In the genomic region with DNA sequence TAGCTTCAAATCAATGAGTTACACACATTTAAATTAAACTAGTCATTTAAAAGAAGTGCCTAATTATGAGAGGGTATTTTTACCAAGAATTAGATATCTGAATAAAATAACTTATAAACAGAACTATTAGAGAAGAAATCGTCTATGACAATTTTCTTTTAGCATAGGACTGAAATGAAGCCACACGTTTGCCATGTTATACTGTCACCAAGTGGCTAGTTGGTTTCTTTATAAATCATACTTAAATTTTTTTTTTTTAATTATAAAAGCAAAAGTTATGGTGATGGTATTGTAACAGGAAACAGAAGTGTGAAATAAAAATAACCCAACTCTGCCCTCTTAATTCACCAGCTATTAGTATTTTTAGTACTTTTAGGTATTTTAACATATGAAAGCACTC, we compare ENCODE assay signal across 23 mouse cellular contexts. TPM values are rescaled to one million over a fixed set of nuclear protein-coding genes. Genes with fewer than 3 reads are reported as not detected.
DNase-seq lines count a peak whose midpoint lies in the region; ATAC-seq and TF ChIP-seq lines count a peak whose summit lies in the region.
"Had no signal": no experiment of that assay in that cellular context is flagged by ENCODE, and none has a peak within 500 bp of the region (broad histone marks: within the 10 kb centered on the region; RNA-seq: fewer than 3 reads in every experiment).

No protein-coding gene starts in this region.

- no peak for TF ChIP-seq EP300 in heart, adult 2 months (IDR thresholded peaks at IDR 0.05; ENCODE audit: insufficient read depth, low read depth, low read length)

- H3K79me2 ChIP-seq in heart, adult 2 months (replicated peaks; ENCODE audit: control insufficient read depth, insufficient read depth, low read length): no peaks in the 10 kb centered on the region

- intact Hi-C loops in heart, adult 2 months (cut with DNase I): loop anchor here (5.0 kb wide), 1 partner anchor 259 kb away; no protein-coding TSS in a partner anchor

- H3K36me3 ChIP-seq in heart, adult 2 months (ENCODE audit: control insufficient read depth, insufficient read depth, low read length): no peaks in the 10 kb centered on the region
- no peaks in the 10 kb centered on the region for H3K36me3 ChIP-seq in hindbrain, embryonic 16.5 days (ENCODE audit: control insufficient read depth, insufficient read depth, low read length)
- H3K36me3 ChIP-seq: embryonic facial prominence, embryonic 13.5 days; forebrain, embryonic 12.5 days; heart, embryonic 10.5 days; hindbrain, embryonic 12.5 days had no signal

- H3K27me3 ChIP-seq in heart, adult 2 months (ENCODE audit: control insufficient read depth, insufficient read depth, low read length): no peaks in the 10 kb centered on the region
- no peaks in the 10 kb centered on the region for H3K27me3 ChIP-seq in hindbrain, embryonic 16.5 days (replicated peaks; ENCODE audit: control insufficient read depth, insufficient read depth, low read length)
- H3K27me3 ChIP-seq: embryonic facial prominence, embryonic 13.5 days; forebrain, embryonic 12.5 days; hindbrain, embryonic 12.5 days had no signal

- 78% methylated on average over 2 of the region's 2 CpGs for WGBS in heart, adult 2 months
- WGBS in hindbrain, embryonic 16.5 days: 91% methylated on average over 2 of the region's 2 CpGs

- no peak overlapping the region for H3K27ac ChIP-seq in heart, adult 2 months
- H3K27ac ChIP-seq in hindbrain, embryonic 16.5 days (ENCODE audit: low read depth, low read length): no peak overlapping the region
- H3K27ac ChIP-seq: embryonic facial prominence, embryonic 13.5 days; forebrain, embryonic 12.5 days; heart, embryonic 10.5 days; hindbrain, embryonic 12.5 days; hindbrain, postnatal 0 days had no signal

- no peaks in the 10 kb centered on the region for H3K4me1 ChIP-seq in heart, adult 2 months (ENCODE audit: control insufficient read depth, insufficient read depth, low read length)
- no peaks in the 10 kb centered on the region for H3K4me1 ChIP-seq in hindbrain, embryonic 16.5 days (ENCODE audit: control insufficient read depth, insufficient read depth, low read depth, low read length)
- H3K4me1 ChIP-seq: embryonic facial prominence, embryonic 13.5 days; forebrain, embryonic 12.5 days; heart, embryonic 10.5 days; hindbrain, embryonic 12.5 days had no signal

- no peak for TF ChIP-seq POLR2A in heart, adult 2 months (IDR thresholded peaks at IDR 0.05; ENCODE audit: insufficient read depth, low read depth, low read length)

- no peak overlapping the region for H3K4me3 ChIP-seq in heart, adult 2 months
- no peak overlapping the region for H3K4me3 ChIP-seq in hindbrain, embryonic 16.5 days (ENCODE audit: low read length)
- H3K4me3 ChIP-seq: embryonic facial prominence, embryonic 13.5 days; forebrain, embryonic 12.5 days; heart, embryonic 10.5 days; hindbrain, embryonic 12.5 days had no signal

- DNase-seq in heart, adult 2 months: no peak
- no peak for DNase-seq in heart, adult 18-20 months
- DNase-seq in lung, postnatal 36 days: peak; percentile 13
- no peak for DNase-seq in lung, postnatal 14 days
- DNase-seq in 416B (ENCODE audit: low read depth): peak; percentile 25
- no peak for DNase-seq in spleen, postnatal 10 days (ENCODE audit: low spot score in 2 of 2)
- DNase-seq: adrenal gland, postnatal 14 days; cerebellum, adult 18-20 months; cerebellum, adult 9-11 months; cerebellum, postnatal 36 days; gastrocnemius, postnatal 25 days; heart, postnatal 10 days; heart, postnatal 4 days had no signal

- no peak overlapping the region for H3K4me2 ChIP-seq in hindbrain, embryonic 16.5 days (ENCODE audit: low read length)
- H3K4me2 ChIP-seq: embryonic facial prominence, embryonic 13.5 days; forebrain, embryonic 12.5 days; hindbrain, embryonic 12.5 days had no signal

- peak; percentile 46 for TF ChIP-seq CTCF in heart, adult 2 months (IDR thresholded peaks at IDR 0.05)

- H3K9me3 ChIP-seq in hindbrain, embryonic 16.5 days (ENCODE audit: control insufficient read depth, low read length): no peaks in the 10 kb centered on the region
- H3K9me3 ChIP-seq: embryonic facial prominence, embryonic 13.5 days; forebrain, embryonic 12.5 days; heart, embryonic 10.5 days; hindbrain, embryonic 12.5 days had no signal

- H3K9ac ChIP-seq in heart, adult 2 months (ENCODE audit: low read depth, low read length): no peak overlapping the region
- H3K9ac ChIP-seq in hindbrain, embryonic 16.5 days (ENCODE audit: low read depth, low read length): no peak overlapping the region
- H3K9ac ChIP-seq: embryonic facial prominence, embryonic 13.5 days; forebrain, embryonic 12.5 days; hindbrain, embryonic 12.5 days had no signal

- ATAC-seq in hindbrain, embryonic 16.5 days: no peak
- ATAC-seq: forebrain, embryonic 16.5 days; hindbrain, postnatal 0 days had no signal

RNA-seq across cellular contexts. Expression of a gene that starts 55.4 kb away (rescaled TPM):
- not detected for total RNA-seq in heart, adult 2 months (2021)
- polyA plus RNA-seq in heart, adult 2 months (2012; rRNA removed): not detected in 2 replicates
- total RNA-seq in heart, adult 18-20 months (2021): not detected
- polyA plus RNA-seq in hindbrain, embryonic 16.5 days (2015; fragmentation: Nextera tagmentation; extraction: Ambion mirVana): not detected in 2 replicates
- total RNA-seq: gastrocnemius, postnatal 25 days; granulocyte monocyte progenitor cell, adult 5-6 weeks; heart, postnatal 10 days; heart, postnatal 4 days had no signal
- polyA plus RNA-seq: embryonic facial prominence, embryonic 13.5 days; forebrain, embryonic 12.5 days; forebrain, embryonic 16.5 days; frontal cortex, adult 2 months; heart, embryonic 10.5 days; heart, embryonic 14.5 days; hindbrain, embryonic 12.5 days had no signal

Comparison
In these comparisons a context has a peak if more than half of its experiments do, and no peak if none do; other contexts are left out.
1. DNase-seq: peak in lung, postnatal 36 days (single experiment) and 416B (single experiment); none in heart, adult 2 months (0 of 2), heart, adult 18-20 months (0 of 2), lung, postnatal 14 days (single experiment) and spleen, postnatal 10 days (0 of 2).